Mouse (Mus musculus): ENCODE results near the gene Frmpd1. TPM values are rescaled to one million over a fixed set of nuclear protein-coding genes. Genes with fewer than 3 reads are reported as not detected.

Frmpd1 gene
- 0.96 and 1.00 TPM in 2 replicates for polyA plus RNA-seq (2016; fragmentation: Nextera tagmentation; extraction: Ambion mirVana)

DNA sequence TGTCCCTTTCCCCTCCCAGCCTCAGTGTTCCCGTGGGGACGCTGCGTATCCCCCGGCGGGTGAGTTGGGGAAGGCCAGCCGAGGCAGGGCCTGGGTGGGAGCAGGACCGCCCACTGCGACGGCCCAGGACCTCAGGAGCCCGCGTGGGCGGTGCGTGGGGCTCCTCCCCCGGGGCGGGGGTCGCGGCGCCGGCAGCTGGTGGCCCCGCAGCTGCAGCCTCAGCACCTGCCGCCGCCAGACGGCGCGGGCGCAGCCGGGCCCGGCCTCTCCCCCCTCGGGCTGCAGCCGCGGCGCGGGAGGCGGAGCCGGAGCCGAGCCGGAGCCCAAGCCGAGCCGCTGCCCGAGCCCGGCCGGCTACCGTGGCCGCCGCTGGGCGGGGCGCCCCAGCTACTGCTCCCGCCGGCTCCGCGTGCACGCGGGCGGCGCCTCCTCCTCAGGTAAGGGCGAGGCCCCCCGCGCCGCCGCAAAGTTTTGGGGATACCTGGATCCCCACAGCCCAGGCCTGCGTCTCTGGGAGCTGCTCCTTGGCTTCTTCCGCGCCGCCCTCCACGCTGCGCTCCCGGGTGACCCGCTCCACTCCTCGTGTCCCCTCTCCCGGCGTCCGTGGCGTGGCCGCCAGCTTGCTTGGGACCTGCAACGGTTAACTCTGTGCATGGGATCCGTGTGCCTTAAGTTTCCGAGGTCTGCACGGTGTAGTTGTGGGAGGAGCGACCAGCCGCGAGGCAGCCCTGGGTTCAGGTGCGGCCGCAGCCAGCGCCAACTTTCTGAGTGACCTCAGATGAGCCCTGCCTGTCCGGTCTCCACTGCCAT is at the start of gene Frmpd1:
Frmpd1 (plus strand) TSS at position 355 of the 810 bp plus-strand sequence.
- ATAC-seq (ENCODE audit: low FRiP score): peak; percentile 84
- H3K27me3 ChIP-seq: peaks cover 50% of the 10 kb centered on the region
- peak within 1 kb of the TSS; percentile 62 for H3K4me3 ChIP-seq (replicated peaks)
- no peaks in the 10 kb centered on the region for H3K9me3 ChIP-seq
- H3K9ac ChIP-seq: peak within 1 kb of the TSS; percentile 71
- peak within 1 kb of the TSS; percentile 99 for H3K4me2 ChIP-seq
- H3K36me3 ChIP-seq (replicated peaks): no peaks in the 10 kb centered on the region
- H3K27ac ChIP-seq: no peak within 1 kb of the TSS
- under 1% methylated on average over 71 of the region's 85 CpGs for WGBS
- H3K4me1 ChIP-seq: peaks cover 17% of the 10 kb centered on the region

DNA sequence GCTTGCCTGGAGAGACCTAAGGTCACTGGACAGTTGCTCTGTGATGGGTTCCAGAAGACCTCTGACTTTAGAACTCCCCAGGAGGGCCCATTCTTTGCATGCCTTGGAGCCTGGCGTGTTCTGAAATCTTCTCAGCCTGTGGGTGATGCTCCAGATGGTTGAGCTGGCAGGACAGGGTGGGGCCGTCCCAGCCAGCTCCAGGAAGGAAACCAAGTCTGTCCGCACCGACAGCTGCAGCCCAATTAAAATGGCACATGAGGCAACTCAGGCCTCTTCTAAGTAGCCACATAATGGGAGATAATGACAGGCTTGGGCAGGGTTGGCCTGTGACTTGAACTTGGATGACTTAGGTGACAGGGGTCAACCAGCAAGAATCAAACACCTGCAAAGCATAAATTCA is 47.0 kb upstream of the Frmpd1 start:
- Histone ChIP-seq H3K4me1 (peaks cover 6% of the 10 kb centered on the region), H3K27ac (no peak overlapping the region), H3K4me3 (replicated peaks) (no peak overlapping the region), H3K36me3 (replicated peaks) (no peaks in the 10 kb centered on the region), H3K4me2 (no peak overlapping the region), H3K27me3 (no peaks in the 10 kb centered on the region), H3K9ac (no peak overlapping the region), H3K9me3 (no peaks in the 10 kb centered on the region)
- WGBS: 63% methylated on average over 4 of the region's 4 CpGs
- ATAC-seq (ENCODE audit: low FRiP score): no peak

DNA sequence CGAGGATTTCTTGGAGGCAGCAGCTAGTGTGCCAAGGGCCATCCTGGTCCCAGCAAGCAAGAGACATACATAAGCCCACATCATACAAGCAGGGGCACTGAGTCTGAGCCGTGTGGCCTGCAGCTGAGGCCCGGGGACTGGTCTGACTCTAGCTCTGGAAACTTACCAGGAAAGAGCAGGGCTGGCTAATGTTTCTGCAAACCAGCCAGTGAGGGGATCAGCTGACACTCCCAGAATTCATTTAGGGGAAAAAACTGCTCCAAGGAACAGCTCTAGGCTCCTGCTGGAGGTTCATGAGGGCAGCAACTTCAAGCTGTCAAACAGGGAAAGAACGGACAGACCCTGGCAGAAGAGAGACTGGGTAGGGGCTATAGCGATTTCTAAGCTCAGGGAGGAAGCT is 42.8 kb upstream of the Frmpd1 start:
- no peak overlapping the region for H3K4me3 ChIP-seq (replicated peaks)
- no peak for ATAC-seq (ENCODE audit: low FRiP score)
- H3K4me2 ChIP-seq: no peak overlapping the region
- H3K27ac ChIP-seq: no peak overlapping the region
- peaks cover 3% of the 10 kb centered on the region; the same call in 1 of the 2 replicates for H3K27me3 ChIP-seq
- H3K9me3 ChIP-seq: no peaks in the 10 kb centered on the region
- peaks cover 18% of the 10 kb centered on the region for H3K4me1 ChIP-seq
- WGBS: 78% methylated on average over 5 of the region's 5 CpGs
- no peaks in the 10 kb centered on the region for H3K36me3 ChIP-seq (replicated peaks)
- H3K9ac ChIP-seq: no peak overlapping the region

DNA sequence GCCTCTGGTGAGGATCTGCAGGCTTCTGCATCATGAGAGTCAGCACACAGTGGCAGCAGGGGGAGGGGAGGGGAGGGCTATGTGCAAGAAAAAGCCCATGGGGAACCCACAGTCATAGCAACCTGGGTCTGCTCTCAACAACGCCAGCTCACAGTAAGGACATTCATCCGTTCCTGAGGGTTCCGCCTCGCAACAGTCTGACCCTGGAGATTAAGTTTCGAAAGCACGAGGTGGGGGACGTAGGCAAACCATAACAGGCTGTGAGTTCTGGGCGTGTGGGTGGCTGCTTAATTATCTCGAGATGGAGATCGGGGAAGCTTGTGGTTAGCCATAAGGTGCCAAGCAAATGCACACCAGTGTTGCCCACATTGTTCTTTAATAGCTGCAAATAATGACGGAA is 42.3 kb upstream of the Frmpd1 start:
- no peak overlapping the region for H3K9ac ChIP-seq
- no peaks in the 10 kb centered on the region for H3K9me3 ChIP-seq
- whole genome bisulfite sequencing: 43% methylated on average over 11 of the region's 11 CpGs
- peaks cover 3% of the 10 kb centered on the region; the same call in 1 of the 2 replicates for H3K27me3 ChIP-seq
- no peak overlapping the region for H3K27ac ChIP-seq
- H3K4me1 ChIP-seq: peaks cover 18% of the 10 kb centered on the region
- no peak overlapping the region for H3K4me3 ChIP-seq (replicated peaks)
- H3K4me2 ChIP-seq: 0 out of 2 replicates have a peak overlapping the region, but pooled peaks have one; percentile 6
- no peaks in the 10 kb centered on the region for H3K36me3 ChIP-seq (replicated peaks)
- no peak for ATAC-seq (ENCODE audit: low FRiP score)

DNA sequence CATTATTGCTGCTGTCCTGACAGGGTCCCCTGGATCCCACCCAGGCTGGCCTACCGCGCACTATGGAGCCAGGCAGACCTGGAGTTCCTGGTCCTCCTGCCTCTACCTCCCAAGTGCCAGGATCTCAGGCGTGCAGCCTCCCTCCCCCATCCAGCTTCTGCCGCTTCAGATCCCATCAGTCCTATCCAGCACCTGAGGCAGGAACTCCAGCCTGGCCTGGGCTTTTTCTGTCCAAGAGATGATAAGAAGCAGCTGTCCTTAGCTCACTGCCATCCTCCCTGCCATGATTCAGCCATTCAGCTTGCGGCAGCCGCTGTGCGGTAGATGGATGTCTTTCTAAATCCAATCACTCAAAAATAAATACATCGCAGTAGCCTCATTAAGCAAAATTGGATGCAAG is 41.7 kb upstream of the Frmpd1 start:
- no peak overlapping the region for H3K4me3 ChIP-seq (replicated peaks)
- H3K4me2 ChIP-seq: no peak overlapping the region
- peaks cover 18% of the 10 kb centered on the region for H3K4me1 ChIP-seq
- H3K9me3 ChIP-seq: no peaks in the 10 kb centered on the region
- no peak overlapping the region for H3K9ac ChIP-seq
- no peaks in the 10 kb centered on the region for H3K36me3 ChIP-seq (replicated peaks)
- peaks cover 3% of the 10 kb centered on the region; the same call in 1 of the 2 replicates for H3K27me3 ChIP-seq
- no peak overlapping the region for H3K27ac ChIP-seq
- no peak for ATAC-seq (ENCODE audit: low FRiP score)
- WGBS: 77% methylated on average over 8 of the region's 8 CpGs

DNA sequence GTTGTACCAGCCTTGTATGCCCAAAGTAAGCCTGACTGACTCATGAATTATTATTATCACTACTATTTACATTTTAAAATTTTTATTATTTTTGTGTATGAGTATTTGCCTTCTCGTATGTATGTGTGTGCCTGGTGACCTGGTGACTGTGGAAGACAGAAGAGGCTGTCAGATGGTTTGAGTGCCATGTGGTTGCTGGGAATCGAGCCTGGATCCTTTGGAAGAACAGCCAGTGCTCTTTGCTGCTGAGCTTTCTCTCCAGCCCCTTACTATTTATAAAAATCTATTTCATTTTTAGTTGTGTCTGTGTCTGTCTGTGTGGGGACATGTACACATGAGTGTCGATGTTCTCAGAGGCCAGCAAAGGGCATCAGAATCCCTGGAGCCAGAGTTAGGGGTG is 28.2 kb upstream of the Frmpd1 start:
- no peak overlapping the region for H3K9ac ChIP-seq
- no peak overlapping the region for H3K4me3 ChIP-seq (replicated peaks)
- no peak overlapping the region for H3K27ac ChIP-seq
- H3K9me3 ChIP-seq: no peaks in the 10 kb centered on the region
- no peak for ATAC-seq (ENCODE audit: low FRiP score)
- no peaks in the 10 kb centered on the region for H3K36me3 ChIP-seq (replicated peaks)
- 86% methylated on average over 3 of the region's 3 CpGs for WGBS
- no peaks in the 10 kb centered on the region for H3K27me3 ChIP-seq
- no peak overlapping the region for H3K4me2 ChIP-seq
- H3K4me1 ChIP-seq: no peaks in the 10 kb centered on the region

DNA sequence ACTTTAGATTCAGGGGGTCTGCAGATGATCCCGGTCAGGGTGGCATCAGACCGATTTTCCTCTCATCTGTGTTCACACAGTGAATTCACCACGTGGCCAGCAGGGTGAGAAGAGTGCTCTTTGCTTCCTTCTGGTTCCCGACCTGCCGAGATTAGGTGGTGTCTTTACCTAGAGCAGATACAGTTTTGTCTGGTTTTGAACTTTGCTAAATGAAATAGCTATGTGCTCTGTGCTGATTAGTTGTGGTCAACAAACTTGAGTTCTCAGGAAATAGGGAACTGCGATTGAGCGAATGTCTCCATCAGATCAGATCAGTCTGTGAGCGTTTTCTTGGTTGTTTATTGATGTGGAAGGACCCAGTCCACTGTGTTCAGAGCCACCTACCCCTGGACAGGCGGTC is 26.1 kb upstream of the Frmpd1 start:
- no peak overlapping the region for H3K4me2 ChIP-seq
- no peak for ATAC-seq (ENCODE audit: low FRiP score)
- no peak overlapping the region for H3K4me3 ChIP-seq (replicated peaks)
- H3K27ac ChIP-seq: no peak overlapping the region
- no peaks in the 10 kb centered on the region for H3K27me3 ChIP-seq
- H3K4me1 ChIP-seq: no peaks in the 10 kb centered on the region
- 74% methylated on average over 9 of the region's 9 CpGs for WGBS
- H3K9ac ChIP-seq: no peak overlapping the region
- no peaks in the 10 kb centered on the region for H3K36me3 ChIP-seq (replicated peaks)
- no peaks in the 10 kb centered on the region for H3K9me3 ChIP-seq

DNA sequence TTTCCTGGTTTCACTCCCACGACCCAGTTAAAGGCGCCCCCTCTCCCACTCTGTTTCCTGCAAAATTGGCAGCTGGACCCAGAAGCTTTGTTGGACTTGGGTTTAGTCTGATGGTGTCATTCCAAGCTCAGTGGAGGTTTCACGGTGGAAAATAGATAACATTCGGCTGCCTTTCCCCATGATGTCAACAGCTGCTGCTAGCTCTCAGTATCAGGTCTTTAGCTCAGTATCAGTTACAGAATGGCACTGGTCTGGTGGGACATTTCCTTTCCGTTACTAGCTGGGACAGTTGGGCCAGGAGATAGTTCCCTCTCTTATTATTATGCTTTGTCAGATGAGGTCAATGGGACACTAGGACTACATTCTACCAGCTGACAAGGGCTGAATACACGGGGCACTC is 23.9 kb upstream of the Frmpd1 start:
- ATAC-seq (ENCODE audit: low FRiP score): no peak
- Histone ChIP-seq H3K4me1 (no peaks in the 10 kb centered on the region), H3K27ac (no peak overlapping the region), H3K36me3 (replicated peaks) (no peaks in the 10 kb centered on the region), H3K4me3 (replicated peaks) (no peak overlapping the region), H3K9me3 (no peaks in the 10 kb centered on the region), H3K27me3 (no peaks in the 10 kb centered on the region), H3K4me2 (no peak overlapping the region), H3K9ac (no peak overlapping the region)
- WGBS: 83% methylated on average over 6 of the region's 6 CpGs

DNA sequence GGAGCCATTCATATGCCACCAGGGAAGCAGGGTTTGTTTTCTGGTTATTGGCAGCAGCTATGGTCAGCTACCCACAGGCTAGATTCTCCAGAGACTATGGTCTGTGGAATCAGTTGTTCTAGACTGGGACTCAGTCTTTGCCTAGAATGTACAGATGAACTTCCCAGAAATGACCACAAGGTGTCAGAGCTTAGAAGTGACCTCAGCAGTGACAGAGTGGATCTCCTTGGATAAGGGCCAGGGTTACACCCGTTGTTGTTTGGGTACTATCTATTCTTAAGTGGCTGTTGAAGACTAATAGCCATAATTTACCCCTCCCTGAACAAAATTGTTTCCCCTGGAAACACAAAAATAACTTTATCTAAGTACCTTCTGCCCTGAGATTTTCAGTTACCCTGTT is 21.0 kb upstream of the Frmpd1 start:
- no peak for ATAC-seq (ENCODE audit: low FRiP score)
- Histone ChIP-seq H3K27ac (no peak overlapping the region), H3K27me3 (no peaks in the 10 kb centered on the region), H3K9ac (no peak overlapping the region), H3K9me3 (no peaks in the 10 kb centered on the region), H3K36me3 (replicated peaks) (no peaks in the 10 kb centered on the region), H3K4me3 (replicated peaks) (no peak overlapping the region), H3K4me1 (no peaks in the 10 kb centered on the region), H3K4me2 (no peak overlapping the region)
- 19% methylated on average over 1 of the region's 1 CpGs for WGBS

DNA sequence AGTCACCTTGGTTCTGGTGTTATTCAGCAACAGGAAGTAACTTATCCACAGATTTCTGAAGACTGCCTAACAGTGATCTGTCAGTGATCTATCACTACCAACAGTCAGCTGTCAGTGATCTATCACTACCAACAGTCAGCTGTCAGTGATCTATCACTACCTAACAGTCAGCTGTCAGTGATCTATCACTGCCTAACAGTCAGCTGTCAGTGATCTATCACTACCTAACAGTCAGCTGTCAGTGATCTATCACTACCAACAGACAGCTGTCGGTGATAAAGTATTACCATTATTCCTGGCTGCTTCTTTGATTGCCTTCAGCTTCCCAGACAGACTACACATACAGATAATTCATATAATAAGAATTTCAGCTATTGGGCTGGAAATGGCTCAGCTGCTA is 19.2 kb upstream of the Frmpd1 start:
- Histone ChIP-seq H3K36me3 (replicated peaks) (no peaks in the 10 kb centered on the region), H3K4me3 (replicated peaks) (no peak overlapping the region), H3K4me2 (no peak overlapping the region), H3K9me3 (no peaks in the 10 kb centered on the region), H3K9ac (no peak overlapping the region), H3K27ac (no peak overlapping the region), H3K4me1 (no peaks in the 10 kb centered on the region), H3K27me3 (no peaks in the 10 kb centered on the region)
- WGBS: 83% methylated on average over 1 of the region's 1 CpGs
- ATAC-seq (ENCODE audit: low FRiP score): no peak

DNA sequence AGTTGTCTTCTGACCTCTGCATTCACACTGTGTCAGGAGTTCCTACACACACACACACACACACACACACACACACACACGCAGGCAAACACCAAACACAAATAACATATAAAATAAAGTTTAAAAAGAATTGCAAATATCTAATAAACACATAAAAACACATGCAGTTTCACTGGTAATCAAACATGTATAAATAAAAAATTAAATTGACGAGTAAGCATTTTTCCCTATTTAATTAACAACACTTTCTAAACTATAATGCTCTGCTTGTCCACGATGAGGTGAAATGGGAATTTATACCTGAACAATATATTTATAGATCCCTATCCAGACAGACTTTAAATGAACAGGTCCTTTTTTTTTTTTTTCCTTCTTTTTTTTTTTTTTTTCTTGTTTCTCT is 18.7 kb upstream of the Frmpd1 start:
- WGBS: 78% methylated on average over 3 of the region's 3 CpGs
- H3K4me3 ChIP-seq (replicated peaks): no peak overlapping the region
- no peak overlapping the region for H3K9ac ChIP-seq
- no peaks in the 10 kb centered on the region for H3K36me3 ChIP-seq (replicated peaks)
- no peaks in the 10 kb centered on the region for H3K27me3 ChIP-seq
- no peak overlapping the region for H3K27ac ChIP-seq
- H3K4me1 ChIP-seq: no peaks in the 10 kb centered on the region
- no peak for ATAC-seq (ENCODE audit: low FRiP score)
- no peaks in the 10 kb centered on the region for H3K9me3 ChIP-seq
- no peak overlapping the region for H3K4me2 ChIP-seq

DNA sequence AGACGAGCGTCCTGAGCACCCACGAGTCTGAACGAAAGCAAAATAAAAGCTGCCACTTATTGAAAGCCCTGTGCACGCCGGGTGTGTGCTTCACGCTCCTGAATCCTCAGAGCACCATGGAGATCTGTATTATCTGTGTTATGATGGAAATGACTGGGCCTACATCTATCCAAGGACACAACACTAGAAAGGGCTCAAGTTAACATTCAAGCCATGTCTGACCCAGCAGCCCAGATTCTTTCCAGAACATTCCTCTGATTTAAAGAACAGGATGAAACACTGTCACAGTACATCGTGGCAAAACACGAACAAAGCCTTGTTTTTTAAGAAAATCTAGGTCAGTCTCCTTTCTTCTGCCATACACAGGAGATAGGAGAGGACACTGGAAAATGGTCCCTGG is 13.3 kb upstream of the Frmpd1 start:
- WGBS: 81% methylated on average over 9 of the region's 9 CpGs
- Histone ChIP-seq H3K27me3 (no peaks in the 10 kb centered on the region), H3K4me2 (no peak overlapping the region), H3K9me3 (no peaks in the 10 kb centered on the region), H3K36me3 (replicated peaks) (no peaks in the 10 kb centered on the region), H3K4me1 (no peaks in the 10 kb centered on the region), H3K4me3 (replicated peaks) (no peak overlapping the region), H3K27ac (no peak overlapping the region), H3K9ac (no peak overlapping the region)
- no peak for ATAC-seq (ENCODE audit: low FRiP score)

Data from forebrain, embryonic 12.5 days (tissue).